9 mouse cellular contexts compared by ENCODE assay signal in genomic region chr1:131112576-131112975, GRCm38 (mm10). TPM values are rescaled to one million over a fixed set of nuclear protein-coding genes. Genes with fewer than 3 reads are reported as not detected.
DNase-seq lines count a peak whose midpoint lies in the region; ATAC-seq and TF ChIP-seq lines count a peak whose summit lies in the region.
"Had no signal": no experiment of that assay in that cellular context is flagged by ENCODE, and none has a peak within 500 bp of the region (broad histone marks: within the 10 kb centered on the region; RNA-seq: fewer than 3 reads in every experiment).

No protein-coding gene starts in this region.

- WGBS in kidney, embryonic 15.5 days, result 41% methylated on average over 6 of the region's 6 CpGs
- 21% methylated on average over 6 of the region's 6 CpGs for WGBS in intestine, postnatal 0 days

- peaks cover 13% of the 10 kb centered on the region for H3K4me1 ChIP-seq in kidney, embryonic 15.5 days
- H3K4me1 ChIP-seq in intestine, postnatal 0 days (replicated peaks; ENCODE audit: control insufficient read depth, insufficient read depth, low read length), result 0 out of 2 replicates have a peak, but pooled peaks cover 6% of the 10 kb centered on the region

- DNase-seq in kidney, adult 18-20 months, result peak; percentile 63
- DNase-seq in ZHBTc4 (ENCODE audit: low read depth, low spot score), result peak; percentile 83
- peak; percentile 76 to 83 for DNase-seq in lung, postnatal 4 days
- no peak for DNase-seq in frontal cortex, postnatal 10 days (ENCODE audit: low spot score in 2 of 2)
- DNase-seq in cerebellum, postnatal 4 days (ENCODE audit: low spot score in 2 of 2), result no peak
- no peak for DNase-seq in thymus, postnatal 36 days

- no peaks in the 10 kb centered on the region for H3K9me3 ChIP-seq in kidney, embryonic 15.5 days (replicated peaks)
- H3K9me3 ChIP-seq in intestine, postnatal 0 days (ENCODE audit: control insufficient read depth), result no peaks in the 10 kb centered on the region
- H3K9me3 ChIP-seq: neural tube, embryonic 13.5 days had no signal

- peak; percentile 73 for TF ChIP-seq CTCF in intestine, postnatal 0 days (IDR thresholded peaks at IDR 0.05; ENCODE audit: low read depth)

- H3K27me3 ChIP-seq in kidney, embryonic 15.5 days, result peaks cover 5% of the 10 kb centered on the region; the same call in 1 of the 2 replicates
- H3K27me3 ChIP-seq in intestine, postnatal 0 days (replicated peaks; ENCODE audit: control insufficient read depth, insufficient read depth, low read length), result no peaks in the 10 kb centered on the region
- H3K27me3 ChIP-seq: neural tube, embryonic 13.5 days had no signal

- H3K4me3 ChIP-seq in kidney, embryonic 15.5 days (replicated peaks), result no peak overlapping the region
- no peak overlapping the region for H3K4me3 ChIP-seq in intestine, postnatal 0 days (ENCODE audit: low read depth, low read length)
- H3K4me3 ChIP-seq: neural tube, embryonic 13.5 days had no signal

- H3K9ac ChIP-seq in kidney, embryonic 15.5 days, result no peak overlapping the region
- H3K9ac ChIP-seq in intestine, postnatal 0 days (ENCODE audit: low read depth, low read length), result no peak overlapping the region
- H3K9ac ChIP-seq: neural tube, embryonic 13.5 days had no signal

- no peaks in the 10 kb centered on the region for H3K36me3 ChIP-seq in kidney, embryonic 15.5 days
- H3K36me3 ChIP-seq in intestine, postnatal 0 days (ENCODE audit: control insufficient read depth, insufficient read depth), result no peaks in the 10 kb centered on the region
- H3K36me3 ChIP-seq: neural tube, embryonic 13.5 days had no signal

- no peak for ATAC-seq in kidney, embryonic 15.5 days (replicated peaks; ENCODE audit: low FRiP score)
- ATAC-seq in intestine, postnatal 0 days, result peak; percentile 51; the same call in 1 of the 2 replicates

- H3K27ac ChIP-seq in kidney, embryonic 15.5 days, result no peak overlapping the region
- no peak overlapping the region for H3K27ac ChIP-seq in intestine, postnatal 0 days (ENCODE audit: low read depth, low read length)
- H3K27ac ChIP-seq: neural tube, embryonic 13.5 days had no signal

- no peak overlapping the region for H3K4me2 ChIP-seq in kidney, embryonic 15.5 days
- peak overlapping the region; percentile 7; the same call in 1 of the 2 replicates for H3K4me2 ChIP-seq in intestine, postnatal 0 days (replicated peaks; ENCODE audit: low read depth)
- H3K4me2 ChIP-seq: neural tube, embryonic 13.5 days had no signal

RNA-seq across cellular contexts. Expression of gene Mapkapk2, which starts 14.9 kb away (rescaled TPM):
- polyA plus RNA-seq in kidney, embryonic 15.5 days (2015; fragmentation: Nextera tagmentation; extraction: Ambion mirVana), result 44.7 and 49.3 TPM in 2 replicates
- polyA plus RNA-seq in intestine, postnatal 0 days (2015; fragmentation: Nextera tagmentation; extraction: Ambion mirVana), result 34.9 and 35.9 TPM in 2 replicates

RNA-seq across cellular contexts. Expression of gene Dyrk3, which starts 25.6 kb away (rescaled TPM):
- polyA plus RNA-seq in kidney, embryonic 15.5 days (2015; fragmentation: Nextera tagmentation; extraction: Ambion mirVana), result 5.2 and 6.8 TPM in 2 replicates
- polyA plus RNA-seq in intestine, postnatal 0 days (2015; fragmentation: Nextera tagmentation; extraction: Ambion mirVana), result 0.54 and 0.80 TPM in 2 replicates

RNA-seq across cellular contexts. Expression of gene Eif2d, which starts 40.4 kb away (rescaled TPM):
- polyA plus RNA-seq in kidney, embryonic 15.5 days (2015; fragmentation: Nextera tagmentation; extraction: Ambion mirVana), result 61.4 and 68.2 TPM in 2 replicates
- polyA plus RNA-seq in intestine, postnatal 0 days (2015; fragmentation: Nextera tagmentation; extraction: Ambion mirVana), result 26.4 and 27.1 TPM in 2 replicates

Comparison
In these comparisons a context has a peak if more than half of its experiments do, and no peak if none do; other contexts are left out.
1. DNase-seq: peak in kidney, adult 18-20 months (single experiment), ZHBTc4 (single experiment) and lung, postnatal 4 days (2 of 2); none in frontal cortex, postnatal 10 days (0 of 2), cerebellum, postnatal 4 days (0 of 2) and thymus, postnatal 36 days (0 of 2).